Mouse (Mus musculus) heart, embryonic 13.5 days (tissue): ENCODE results near the gene Mrpl28. TPM values are rescaled to one million over a fixed set of nuclear protein-coding genes. Genes with fewer than 3 reads are reported as not detected.
"Not testable (repeated sequence)": the region's sequence is repeated elsewhere in the genome, so short reads cannot be mapped to it uniquely, and the experiment has no call there.

Experiments
- ATAC-seq: fragments of 200-750 bp; cut with Nextera tagmentation; 2 replicates; pipeline ENCODE4 v1.8.0; 2017; ENCODE audit warnings: moderate TSS enrichment; ENCODE audit not compliant: insufficient number of reproducible peaks, low FRiP score, low TSS enrichment; ENCODE audit errors: extremely low read depth
- H3K27ac ChIP-seq: fragments of 300-500 bp; sonication (generic); replicated peaks from 2 replicates; pipeline ENCODE4 v1.5.1; 2015; ENCODE audit warnings: moderate library complexity, mild to moderate bottlenecking, inconsistent platforms
- H3K27me3 ChIP-seq: fragments of 300-500 bp; sonication (generic); replicated peaks from 2 replicates; pipeline ENCODE4 v1.6.1; 2015; ENCODE audit warnings: mild to moderate bottlenecking, inconsistent platforms
- H3K36me3 ChIP-seq: fragments of 300-500 bp; sonication (generic); 2 replicates; pipeline ENCODE4 v1.6.1; 2015; ENCODE audit warnings: mild to moderate bottlenecking, inconsistent platforms
- H3K4me1 ChIP-seq: fragments of 300-500 bp; sonication (generic); 2 replicates; pipeline ENCODE4 v1.6.1; 2015; ENCODE audit warnings: inconsistent platforms
- H3K4me2 ChIP-seq: fragments of 300-500 bp; sonication (generic); 2 replicates; pipeline ENCODE4 v1.6.1; 2015; ENCODE audit warnings: inconsistent platforms, mild to moderate bottlenecking, moderate library complexity
- H3K4me3 ChIP-seq: fragments of 300-500 bp; sonication (generic); 2 replicates; pipeline ENCODE4 v1.5.1; 2015; ENCODE audit warnings: moderate library complexity, mild to moderate bottlenecking, inconsistent platforms
- H3K9ac ChIP-seq: fragments of 300-500 bp; sonication (generic); 2 replicates; pipeline ENCODE4 v1.6.1; 2015; ENCODE audit warnings: inconsistent platforms, mild to moderate bottlenecking, moderate library complexity
- H3K9me3 ChIP-seq: fragments of 300-500 bp; sonication (generic); 2 replicates; pipeline ENCODE4 v1.6.1; 2016; ENCODE audit warnings: inconsistent platforms
- WGBS: fragments of 180-500 bp; shearing (Covaris S2); methylation state at CpG from one replicate; pipeline ENCODE4 v1.1.7; 2015; ENCODE audit warnings: mixed read lengths; 5-methylcytosine and 5-hydroxymethylcytosine counted together
- polyA plus RNA-seq: library from polyadenylated mRNA; unstranded; fragments of >200 nt; fragmentation: Nextera tagmentation; extraction: Ambion mirVana; gene quantifications from 2 replicates; pipeline ENCODE4 v1.2.1, GENCODE M21; 2015

Mrpl28 gene
- 217 and 237 TPM in 2 replicates for polyA plus RNA-seq

DNA sequence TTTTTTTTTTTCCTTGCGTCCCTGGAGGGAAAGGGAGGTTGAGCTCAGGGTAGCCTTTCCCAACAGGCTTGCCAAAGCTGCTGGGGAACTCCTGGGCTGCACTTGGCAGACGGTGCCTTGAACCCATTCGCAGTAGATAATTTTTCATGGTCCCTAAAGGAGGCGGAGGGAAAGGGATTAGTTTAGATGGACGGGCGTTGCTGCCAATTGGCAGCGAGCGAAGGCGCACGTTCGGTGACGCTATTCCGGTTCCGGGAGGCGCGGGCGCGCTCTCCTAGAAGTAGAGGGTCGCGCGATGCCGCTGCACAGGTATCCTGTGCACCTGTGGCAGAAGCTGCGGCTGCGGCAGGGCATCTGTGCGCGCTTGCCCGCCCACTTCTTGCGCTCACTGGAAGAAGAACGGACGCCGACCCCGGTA is at the start of gene Mrpl28:
Gene Mrpl28, plus strand, starts transcription at position 234 of the 418 bp plus-strand sequence.
- peak; percentile 66; the same call in 1 of the 2 replicates for ATAC-seq
- H3K27ac ChIP-seq = 0 out of 2 replicates have a peak within 1 kb of the TSS, but pooled peaks have one; percentile 25
- H3K27me3 ChIP-seq = peaks cover 26% of the 10 kb centered on the region
- peaks cover 35% of the 10 kb centered on the region for H3K36me3 ChIP-seq
- peaks cover 21% of the 10 kb centered on the region for H3K4me1 ChIP-seq
- no peaks in the 10 kb centered on the region for H3K9me3 ChIP-seq
- under 1% methylated on average over 32 of the region's 32 CpGs for WGBS
- H3K9ac ChIP-seq = peak within 1 kb of the TSS; percentile 93
- peak within 1 kb of the TSS; percentile 74 for H3K4me2 ChIP-seq
- H3K4me3 ChIP-seq = peak within 1 kb of the TSS; percentile 90

DNA sequence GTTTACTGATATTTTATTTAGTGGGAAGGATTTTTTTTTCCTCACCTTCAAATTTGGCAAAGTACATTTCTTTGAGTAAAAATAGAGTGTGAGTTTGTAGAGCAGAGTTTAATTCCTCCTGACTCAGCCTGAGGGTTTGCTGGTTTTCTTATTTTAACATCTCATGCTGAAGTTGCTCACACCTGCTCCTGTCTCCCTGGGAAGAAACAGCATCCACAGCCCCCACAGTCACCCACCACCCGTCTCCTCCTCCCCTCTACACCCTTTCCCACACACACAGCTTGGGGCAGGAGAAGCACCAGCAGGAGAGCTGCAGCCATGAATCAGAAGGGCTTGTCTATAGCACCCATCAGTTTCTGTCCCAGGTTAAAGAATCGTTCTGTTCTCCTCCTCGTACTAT is 48.1 kb upstream of the Mrpl28 start:
- no peak for ATAC-seq
- WGBS = 58% methylated on average over 3 of the region's 3 CpGs

DNA sequence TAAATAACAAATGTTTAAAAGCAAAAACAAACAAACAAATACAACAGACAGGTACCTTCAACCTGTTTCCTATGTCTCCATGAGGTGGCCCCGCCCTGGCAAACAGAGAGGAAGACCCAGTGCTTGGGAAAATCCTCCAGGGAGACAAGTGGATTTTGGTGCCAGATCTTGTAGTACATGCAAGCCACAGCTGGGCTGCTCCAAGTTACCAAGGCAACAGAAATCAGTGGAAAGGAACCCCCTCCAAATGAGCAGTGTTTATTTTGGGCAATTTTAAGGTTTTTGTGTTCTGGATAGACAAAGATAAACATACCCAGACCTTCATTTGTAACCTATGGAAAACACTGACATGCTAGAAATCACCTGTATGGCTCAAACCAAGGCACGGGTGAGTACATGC is 44.4 kb upstream of the Mrpl28 start:
- no peak for ATAC-seq
- H3K4me3 ChIP-seq = no peak overlapping the region
- 75% methylated on average over 2 of the region's 2 CpGs for WGBS

More for the DNA sequence above, 48.1 kb upstream of the Mrpl28 start:
- H3K4me3 ChIP-seq = no peak overlapping the region
- no peaks in the 10 kb centered on the region for H3K36me3 ChIP-seq
- H3K4me1 ChIP-seq = peaks cover under 1% of the 10 kb centered on the region; the same call in 1 of the 2 replicates
- H3K27ac ChIP-seq = no peak overlapping the region
- H3K27me3 ChIP-seq = peaks cover 18% of the 10 kb centered on the region
- no peak overlapping the region for H3K9ac ChIP-seq
- no peak overlapping the region for H3K4me2 ChIP-seq
- H3K9me3 ChIP-seq = no peaks in the 10 kb centered on the region

DNA sequence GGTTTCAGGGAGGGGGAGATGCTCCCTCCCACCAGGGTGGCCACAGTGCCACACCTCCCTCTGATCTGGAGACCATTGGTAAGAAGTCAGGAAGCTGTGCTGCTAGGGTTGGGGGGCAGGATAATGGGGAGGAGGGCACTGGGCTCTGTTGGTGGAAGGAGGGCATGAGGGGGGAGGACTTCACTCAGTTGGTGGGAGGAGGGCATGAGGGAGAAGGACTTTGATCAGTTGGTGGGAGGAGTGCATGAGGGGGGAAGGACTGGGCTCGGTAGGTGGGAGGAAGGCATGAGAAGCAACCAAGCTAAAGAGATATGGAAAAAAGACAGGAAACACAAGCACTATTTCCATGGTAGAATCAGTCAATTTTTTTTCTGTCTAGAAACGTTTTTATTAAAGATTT is 42.4 kb upstream of the Mrpl28 start:
- Histone ChIP-seq H3K27ac (no peak overlapping the region), H3K9ac (no peak overlapping the region), H3K4me2 (no peak overlapping the region), H3K27me3 (no peaks in the 10 kb centered on the region), H3K4me1 (no peaks in the 10 kb centered on the region), H3K9me3 (no peaks in the 10 kb centered on the region), H3K4me3 (no peak overlapping the region), H3K36me3 (peaks cover 29% of the 10 kb centered on the region)
- ATAC-seq = no peak
- WGBS = 24% methylated on average over 2 of the region's 2 CpGs

More for the DNA sequence above, 44.4 kb upstream of the Mrpl28 start:
- H3K9me3 ChIP-seq = no peaks in the 10 kb centered on the region
- peaks cover 18% of the 10 kb centered on the region for H3K36me3 ChIP-seq
- H3K4me2 ChIP-seq = no peak overlapping the region
- H3K4me1 ChIP-seq = no peaks in the 10 kb centered on the region
- H3K27me3 ChIP-seq = no peaks in the 10 kb centered on the region
- no peak overlapping the region for H3K9ac ChIP-seq
- no peak overlapping the region for H3K27ac ChIP-seq

DNA sequence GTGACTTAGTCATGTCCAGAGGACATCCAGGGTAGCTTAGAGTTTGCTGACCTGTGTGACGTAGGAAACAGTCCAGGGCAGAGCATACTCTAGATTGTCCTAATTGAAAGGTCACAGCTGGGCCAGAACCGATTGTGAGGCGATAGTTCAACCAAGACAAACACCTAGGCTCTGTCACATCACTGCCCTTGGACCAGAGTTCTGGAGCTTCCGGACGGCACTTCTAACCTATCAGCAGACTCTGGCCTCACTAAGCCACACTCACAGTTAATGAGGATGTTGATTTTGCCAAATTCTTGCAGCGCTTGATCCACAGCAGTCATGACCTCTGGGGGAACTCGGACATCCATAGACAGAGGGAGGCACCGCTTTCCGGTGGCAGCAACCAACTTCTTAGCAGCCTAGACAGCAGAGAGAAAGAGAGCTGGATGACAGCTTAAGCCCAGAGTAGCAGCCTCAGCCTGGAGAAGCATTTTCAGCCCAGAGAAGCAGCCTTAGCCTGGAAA is 36.2 kb upstream of the Mrpl28 start:
- no peak overlapping the region for H3K4me2 ChIP-seq
- no peak for ATAC-seq
- no peak overlapping the region for H3K27ac ChIP-seq
- no peak overlapping the region for H3K4me3 ChIP-seq
- peaks cover 11% of the 10 kb centered on the region for H3K4me1 ChIP-seq
- no peaks in the 10 kb centered on the region for H3K9me3 ChIP-seq
- H3K36me3 ChIP-seq = peaks cover 39% of the 10 kb centered on the region
- no peaks in the 10 kb centered on the region for H3K27me3 ChIP-seq
- no peak overlapping the region for H3K9ac ChIP-seq
- 83% methylated on average over 9 of the region's 9 CpGs for whole genome bisulfite sequencing

DNA sequence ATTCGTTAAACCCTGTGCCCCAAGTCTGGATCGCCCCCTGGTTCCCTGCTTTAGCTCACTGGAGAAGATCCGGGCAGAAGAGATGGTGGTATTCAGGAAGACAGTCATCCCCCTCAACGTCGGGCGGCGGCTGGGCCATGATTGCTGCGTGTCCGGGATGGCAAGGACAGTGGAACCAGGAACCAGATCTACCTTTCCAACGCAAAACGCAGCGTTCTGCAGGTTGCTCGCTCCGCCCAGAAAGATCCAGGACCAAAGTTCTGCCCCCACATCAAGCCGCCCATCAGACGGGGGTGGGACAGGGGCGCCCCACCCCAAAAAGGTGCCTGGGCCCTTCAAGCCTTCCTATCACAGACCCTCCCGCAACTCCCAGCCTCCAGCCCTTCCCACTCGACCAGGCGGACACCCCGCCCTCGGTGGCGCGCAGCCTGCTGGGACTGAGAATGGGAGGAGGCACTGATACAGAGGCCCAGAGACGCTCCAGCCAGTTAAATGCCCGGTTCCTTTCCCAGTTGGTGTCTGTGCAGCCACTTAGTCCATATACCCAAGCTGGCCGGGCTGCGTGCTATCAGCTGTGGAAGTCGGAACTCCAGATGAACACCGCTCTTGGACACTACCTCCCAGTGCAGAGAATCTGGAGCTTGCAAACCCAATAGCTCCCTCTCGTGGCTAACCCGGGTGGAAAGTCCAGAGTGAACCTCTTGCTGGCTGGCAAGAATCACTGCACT is 33.2 kb upstream of the Mrpl28 start, which contains the start of gene Decr2:
Gene Decr2, minus strand, starts transcription at position 433 of the 728 bp plus-strand sequence.
- Histone ChIP-seq H3K9me3 (no peaks in the 10 kb centered on the region), H3K4me2 (peak within 1 kb of the TSS; percentile 89), H3K4me1 (peaks cover 20% of the 10 kb centered on the region), H3K27ac (peak within 1 kb of the TSS; percentile 81), H3K4me3 (peak within 1 kb of the TSS; percentile 64), H3K9ac (peak within 1 kb of the TSS; percentile 88), H3K36me3 (peaks cover 35% of the 10 kb centered on the region), H3K27me3 (no peaks in the 10 kb centered on the region)
- whole genome bisulfite sequencing = under 1% methylated on average over 32 of the region's 32 CpGs
- peak; percentile 69; the same call in 1 of the 2 replicates for ATAC-seq

DNA sequence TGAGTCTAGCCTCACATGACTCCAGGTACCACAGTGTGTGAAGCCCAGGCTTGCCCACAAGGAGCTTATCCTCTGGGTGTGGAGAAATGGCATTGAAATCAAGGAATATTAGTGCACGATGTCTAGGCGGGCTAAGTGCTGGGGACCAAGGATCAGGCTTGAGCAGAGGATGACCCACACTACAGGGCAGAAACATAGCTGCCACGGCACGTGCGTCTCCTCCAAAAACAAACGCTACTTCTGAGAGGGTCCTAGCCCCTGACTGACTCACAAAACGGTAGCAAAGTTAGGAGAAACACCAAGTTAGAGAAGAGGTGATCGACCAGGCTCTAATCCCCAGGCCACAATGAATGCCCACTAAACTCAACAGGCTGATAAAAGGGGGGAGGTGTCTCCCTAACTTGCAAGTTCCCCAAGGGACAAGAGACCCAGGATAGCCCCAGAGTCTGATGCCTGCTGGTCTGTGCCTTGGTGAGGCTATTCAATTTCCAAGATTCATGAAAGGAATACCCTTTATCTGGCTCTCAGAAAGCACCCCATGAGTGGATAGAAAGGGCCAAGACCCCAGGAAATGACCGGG is 28.7 kb upstream of the Mrpl28 start:
- Histone ChIP-seq H3K36me3 (peaks cover 20% of the 10 kb centered on the region), H3K4me1 (peaks cover 16% of the 10 kb centered on the region), H3K27ac (peak overlapping the region; percentile 37), H3K27me3 (no peaks in the 10 kb centered on the region), H3K4me2 (peak overlapping the region; percentile 80), H3K9ac (peak overlapping the region; percentile 81), H3K4me3 (peak overlapping the region; percentile 64), H3K9me3 (no peaks in the 10 kb centered on the region)
- 29% methylated on average over 9 of the region's 9 CpGs for WGBS
- no peak for ATAC-seq

DNA sequence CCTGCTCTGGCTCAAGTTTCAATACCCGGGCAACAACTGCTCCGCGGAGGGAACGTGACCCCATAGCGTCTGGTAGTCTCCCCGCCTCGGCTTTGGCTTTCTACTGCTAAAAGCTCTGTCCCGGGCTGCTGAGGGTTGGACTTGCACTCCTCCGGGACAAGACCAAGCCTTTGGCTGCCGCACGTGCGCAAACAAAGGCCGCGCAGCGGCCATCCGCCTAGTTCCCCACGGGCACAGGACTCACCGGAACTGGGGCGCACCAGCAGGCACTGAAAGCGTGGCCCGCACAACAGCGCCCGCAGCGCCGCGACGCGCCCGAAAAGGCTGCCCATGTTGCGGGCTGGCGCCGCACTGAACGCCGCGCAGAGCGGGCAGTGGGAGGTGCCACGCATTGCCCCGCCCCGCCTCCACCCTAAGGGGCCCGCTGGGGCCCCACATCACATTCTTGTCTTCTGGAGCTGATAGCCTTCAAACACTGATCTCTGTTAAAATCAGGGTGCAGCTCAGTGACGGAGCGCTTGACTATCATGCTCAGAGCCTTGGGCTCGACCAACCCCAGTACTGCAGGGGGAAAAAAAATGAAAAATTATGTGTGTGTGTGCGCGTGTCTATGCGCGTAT is 28.1 kb upstream of the Mrpl28 start, which contains the start of gene Nme4:
Gene Nme4, minus strand, starts transcription at position 482 of the 620 bp plus-strand sequence.
- Histone ChIP-seq H3K4me1 (peaks cover 13% of the 10 kb centered on the region), H3K27ac (peak within 1 kb of the TSS; percentile 37), H3K36me3 (peaks cover 20% of the 10 kb centered on the region), H3K9ac (peak within 1 kb of the TSS; percentile 81), H3K4me2 (peak within 1 kb of the TSS; percentile 80), H3K4me3 (peak within 1 kb of the TSS; percentile 64), H3K9me3 (no peaks in the 10 kb centered on the region), H3K27me3 (no peaks in the 10 kb centered on the region)
- WGBS = 2% methylated on average over 47 of the region's 47 CpGs
- ATAC-seq = 0 out of 2 replicates have a peak, but pooled peaks have one; percentile 47

DNA sequence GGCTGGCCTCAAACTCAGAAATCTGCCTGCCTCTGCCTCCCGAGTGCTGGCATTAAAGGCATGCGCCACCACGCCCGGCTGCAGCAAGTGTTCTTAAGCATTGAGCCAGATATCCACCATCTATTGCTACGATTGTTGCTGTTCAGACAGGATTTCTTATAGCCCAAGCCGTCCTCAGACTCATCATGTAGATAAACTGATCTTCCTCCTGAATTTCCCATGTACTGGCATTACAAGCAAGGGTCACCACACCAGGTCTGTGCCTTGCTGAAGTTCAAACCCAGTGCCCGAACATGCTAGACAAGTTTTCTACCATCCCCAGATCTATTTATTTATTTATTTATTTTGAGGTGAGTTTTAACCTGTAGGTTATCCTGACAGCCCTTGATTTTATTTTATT is 24.8 kb upstream of the Mrpl28 start:
- no peak overlapping the region for H3K9ac ChIP-seq
- H3K4me2 ChIP-seq = no peak overlapping the region
- no peak overlapping the region for H3K27ac ChIP-seq
- H3K36me3 ChIP-seq = peaks cover 4% of the 10 kb centered on the region; the same call in 1 of the 2 replicates
- no peak for ATAC-seq
- 78% methylated on average over 7 of the region's 7 CpGs for WGBS
- no peaks in the 10 kb centered on the region for H3K27me3 ChIP-seq
- peaks cover 13% of the 10 kb centered on the region for H3K4me1 ChIP-seq
- no peak overlapping the region for H3K4me3 ChIP-seq
- no peaks in the 10 kb centered on the region for H3K9me3 ChIP-seq

DNA sequence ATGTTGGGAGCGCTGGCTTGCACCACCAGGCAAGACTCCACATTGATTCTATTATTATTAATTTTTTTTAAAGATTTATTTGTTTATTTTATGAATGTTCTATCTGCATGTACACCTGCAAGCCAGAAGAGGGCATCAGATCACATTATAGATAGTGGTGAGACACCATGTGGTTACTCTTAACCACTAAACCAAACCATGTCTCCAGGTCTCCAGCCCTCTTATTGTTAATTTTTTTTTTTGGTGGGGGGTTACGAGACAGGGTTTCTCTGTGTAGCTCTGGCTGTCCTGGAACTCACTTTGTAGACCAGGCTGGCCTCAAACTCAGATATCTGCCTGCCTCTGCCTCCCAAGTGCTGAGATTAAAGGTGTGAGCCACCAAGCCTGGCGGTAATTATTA is 24.0 kb upstream of the Mrpl28 start:
- not testable (repeated sequence) for ATAC-seq, H3K36me3 ChIP-seq
- WGBS = 67% methylated on average over 3 of the region's 3 CpGs

DNA sequence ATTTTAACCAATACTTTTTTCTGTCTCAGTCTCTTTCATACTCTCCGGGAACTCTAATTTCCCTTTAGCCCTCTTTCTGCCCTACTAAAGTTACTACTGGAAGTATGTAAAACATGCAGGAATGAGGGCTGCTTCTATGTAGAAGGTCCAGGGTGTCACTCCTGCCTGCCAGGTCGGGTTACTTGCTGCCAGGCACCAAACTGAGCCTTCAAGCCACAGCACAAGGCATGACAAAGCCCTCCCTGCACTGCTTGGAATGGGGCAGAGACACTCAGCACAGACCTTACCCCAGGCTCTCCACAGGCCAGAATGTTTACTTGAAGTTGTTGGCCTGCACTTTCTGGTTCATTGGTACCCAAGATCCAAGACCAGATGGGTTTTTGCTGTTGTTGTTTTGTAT is 23.1 kb upstream of the Mrpl28 start:
- 33% methylated on average over 2 of the region's 2 CpGs for WGBS
- H3K27ac ChIP-seq = no peak overlapping the region
- no peaks in the 10 kb centered on the region for H3K27me3 ChIP-seq
- ATAC-seq = no peak
- no peak overlapping the region for H3K4me2 ChIP-seq
- H3K4me3 ChIP-seq = no peak overlapping the region
- H3K9ac ChIP-seq = no peak overlapping the region
- peaks cover 4% of the 10 kb centered on the region; the same call in 1 of the 2 replicates for H3K4me1 ChIP-seq
- no peaks in the 10 kb centered on the region for H3K36me3 ChIP-seq
- H3K9me3 ChIP-seq = no peaks in the 10 kb centered on the region

More for the DNA sequence above, 24.0 kb upstream of the Mrpl28 start:
- not testable (repeated sequence) for H3K9ac ChIP-seq, H3K4me3 ChIP-seq, H3K4me2 ChIP-seq, H3K9me3 ChIP-seq, H3K27me3 ChIP-seq, H3K27ac ChIP-seq
- peaks cover 11% of the 10 kb centered on the region for H3K4me1 ChIP-seq
